Mouse (Mus musculus) bone marrow macrophage, adult 2 months (primary cell): ENCODE measurements around the gene Pcbp1. TPM values are rescaled to one million over a fixed set of nuclear protein-coding genes. Genes with fewer than 3 reads are reported as not detected.
"Not testable (repeated sequence)": the region's sequence is repeated elsewhere in the genome, so short reads cannot be mapped to it uniquely, and the experiment has no call there.

Source experiments
- H3K27ac ChIP-seq: 2 replicates; pipeline ENCODE4 v1.5.1; 2012; ENCODE audit warnings: low read depth, low read length; ENCODE audit not compliant: insufficient read depth
- H3K4me1 ChIP-seq: 2 replicates; pipeline ENCODE4 v1.6.1; 2012; ENCODE audit warnings: low read length; ENCODE audit not compliant: control insufficient read depth, insufficient read depth
- H3K4me3 ChIP-seq: 2 replicates; pipeline ENCODE4 v1.5.1; 2012; ENCODE audit warnings: mild to moderate bottlenecking, low read length, moderate library complexity; ENCODE audit not compliant: insufficient read depth
- CTCF ChIP-seq: IDR thresholded peaks from 2 replicates; pipeline ENCODE4 v1.5.1; 2012; ENCODE audit warnings: low read depth, mild to moderate bottlenecking, low read length, moderate library complexity
- POLR2A ChIP-seq: IDR thresholded peaks from 2 replicates; pipeline ENCODE4 v1.6.1; 2012; ENCODE audit warnings: mild to moderate bottlenecking, low read depth, low read length, borderline replicate concordance
- polyA plus RNA-seq: library from polyadenylated mRNA; stranded (reverse); fragments of >200 nt; gene quantifications from 2 replicates; pipeline ENCODE4 v1.2.4, GENCODE M21; 2012; ENCODE audit not compliant: missing spikeins, insufficient read depth, insufficient read length

Gene Pcbp1
- polyA plus RNA-seq, 1 experiment = 185 TPM

DNA sequence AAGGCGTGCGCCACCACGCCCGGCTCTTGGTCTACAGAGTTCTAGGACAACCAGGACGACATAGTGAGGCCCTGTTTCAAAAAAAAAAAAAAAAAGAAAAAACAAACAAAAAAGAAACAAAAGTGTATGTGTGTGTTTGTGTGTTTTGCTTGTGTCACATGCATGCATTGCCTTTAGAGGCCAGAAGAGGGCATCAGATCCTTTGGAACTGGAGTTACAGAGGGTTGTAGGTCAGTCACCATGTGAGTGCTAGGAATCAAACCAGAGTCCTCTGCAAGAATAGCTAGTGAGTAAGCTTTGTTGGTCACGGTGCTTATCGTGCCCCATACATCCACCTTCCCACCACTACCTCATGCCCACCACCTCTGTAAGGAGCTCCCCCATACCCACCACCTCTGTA is 31.4 kb downstream of the Pcbp1 start:
- peaks cover 37% of the 10 kb centered on the region for H3K4me1 ChIP-seq
- no peak overlapping the region for H3K4me3 ChIP-seq
- H3K27ac ChIP-seq = no peak overlapping the region
- no peak for TF ChIP-seq POLR2A
- no peak for TF ChIP-seq CTCF

DNA sequence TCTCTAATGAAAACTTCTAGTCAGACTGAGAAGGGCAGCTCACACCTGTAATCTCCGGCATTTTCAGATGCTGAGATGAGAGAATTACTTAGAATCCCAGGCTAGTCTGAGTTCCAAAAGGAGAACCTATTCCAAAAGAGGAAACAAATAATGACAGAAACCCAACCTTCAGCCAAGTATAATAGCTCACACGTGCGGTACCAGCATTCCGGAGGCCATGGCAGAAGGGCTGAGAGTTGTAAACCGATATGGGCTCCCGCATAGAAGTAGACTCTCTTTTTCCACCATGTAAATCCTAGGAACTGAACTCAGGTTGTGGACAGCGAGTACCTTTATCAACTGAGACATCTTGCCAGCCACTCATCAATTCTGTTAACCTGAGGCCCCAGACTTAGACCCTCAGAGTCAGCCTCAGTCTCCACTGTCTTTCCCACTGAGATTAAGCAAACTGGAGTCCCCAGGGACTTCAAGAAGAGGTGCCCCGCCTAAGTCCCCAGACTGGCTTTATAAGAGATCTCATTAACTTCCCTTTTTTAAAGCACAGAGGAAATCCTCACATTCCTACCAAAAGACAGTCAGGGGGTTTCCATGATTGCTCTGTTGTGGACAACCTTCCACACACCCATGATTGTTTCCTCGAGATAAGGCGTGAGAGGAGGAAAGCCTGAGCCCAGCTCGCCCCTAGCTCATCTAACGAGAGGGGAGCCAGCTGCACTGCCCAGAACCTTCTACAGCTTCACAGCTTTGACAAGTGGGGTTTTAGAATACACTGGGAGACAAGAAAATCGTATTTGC is 32.5 kb downstream of the Pcbp1 start:
- Histone ChIP-seq H3K4me3 (peak overlapping the region; percentile 30), H3K27ac (peak overlapping the region; percentile 91), H3K4me1 (peaks cover 30% of the 10 kb centered on the region)
- TF ChIP-seq CTCF (no peak), POLR2A (no peak)

DNA sequence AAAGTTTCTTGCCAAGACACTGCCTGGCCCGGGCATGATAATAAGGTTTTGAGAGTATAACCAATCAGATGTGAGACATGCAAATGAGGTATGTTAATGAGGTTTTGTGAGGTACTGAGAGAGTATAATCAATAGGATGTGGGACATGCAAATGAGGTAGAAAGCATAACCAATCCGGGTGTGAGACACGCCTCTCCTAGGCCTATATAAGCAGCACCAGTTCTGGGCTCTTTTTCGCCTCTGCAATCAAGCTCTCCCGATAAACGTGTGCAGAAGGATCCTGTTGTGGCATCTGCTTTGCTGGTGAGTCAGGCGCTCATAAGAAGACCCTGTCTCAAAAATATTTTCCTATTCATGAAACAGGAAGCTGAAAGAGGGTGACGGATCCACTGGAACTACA is 35.7 kb downstream of the Pcbp1 start:
- H3K4me1 ChIP-seq = peaks cover 40% of the 10 kb centered on the region
- not testable (repeated sequence) for H3K27ac ChIP-seq, H3K4me3 ChIP-seq

DNA sequence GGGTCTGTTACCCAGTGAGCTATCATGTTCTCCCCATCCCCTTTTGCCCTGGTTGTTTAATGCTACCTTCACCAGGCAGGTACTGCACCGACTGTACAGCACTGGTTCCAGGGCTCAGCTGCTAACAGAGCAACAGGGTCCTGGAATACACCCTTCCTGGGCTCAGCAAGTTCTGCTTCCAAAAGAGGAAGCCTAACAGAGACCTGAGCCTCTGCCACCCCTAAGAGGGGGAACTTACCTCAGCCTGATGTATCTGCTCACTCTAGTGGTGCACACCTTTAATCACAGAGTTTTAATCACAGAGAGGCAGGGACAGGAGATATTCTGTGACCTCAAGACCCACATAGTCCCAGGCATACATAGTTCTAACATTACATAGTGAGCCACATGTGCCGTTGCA is 36.2 kb downstream of the Pcbp1 start:
- H3K27ac ChIP-seq = no peak overlapping the region

DNA sequence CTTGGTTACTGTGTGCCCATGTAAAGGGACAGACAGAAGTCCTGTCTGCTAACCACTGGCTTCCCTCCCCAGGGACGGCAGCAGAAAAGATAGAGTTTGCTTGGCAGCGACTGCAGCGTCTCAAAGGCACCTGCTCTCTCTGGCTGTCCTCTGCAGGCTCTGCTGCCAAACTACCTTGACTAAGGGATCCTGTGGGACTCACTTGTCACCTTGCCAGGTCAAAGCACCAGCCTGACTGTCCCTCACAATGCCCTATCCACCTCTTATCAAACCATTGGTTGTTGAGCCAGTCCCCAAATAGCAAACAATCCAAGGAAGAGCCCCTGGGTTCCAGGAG is 38.0 kb downstream of the Pcbp1 start:
- peak overlapping the region; percentile 97 for H3K27ac ChIP-seq
- peak overlapping the region; percentile 51 for H3K4me3 ChIP-seq
- TF ChIP-seq CTCF (no peak), POLR2A (no peak)
- H3K4me1 ChIP-seq = peaks cover 30% of the 10 kb centered on the region

More for the DNA sequence above, 36.2 kb downstream of the Pcbp1 start:
- no peak for TF ChIP-seq CTCF
- TF ChIP-seq POLR2A = no peak
- Histone ChIP-seq H3K4me3 (no peak overlapping the region), H3K4me1 (peaks cover 40% of the 10 kb centered on the region)

DNA sequence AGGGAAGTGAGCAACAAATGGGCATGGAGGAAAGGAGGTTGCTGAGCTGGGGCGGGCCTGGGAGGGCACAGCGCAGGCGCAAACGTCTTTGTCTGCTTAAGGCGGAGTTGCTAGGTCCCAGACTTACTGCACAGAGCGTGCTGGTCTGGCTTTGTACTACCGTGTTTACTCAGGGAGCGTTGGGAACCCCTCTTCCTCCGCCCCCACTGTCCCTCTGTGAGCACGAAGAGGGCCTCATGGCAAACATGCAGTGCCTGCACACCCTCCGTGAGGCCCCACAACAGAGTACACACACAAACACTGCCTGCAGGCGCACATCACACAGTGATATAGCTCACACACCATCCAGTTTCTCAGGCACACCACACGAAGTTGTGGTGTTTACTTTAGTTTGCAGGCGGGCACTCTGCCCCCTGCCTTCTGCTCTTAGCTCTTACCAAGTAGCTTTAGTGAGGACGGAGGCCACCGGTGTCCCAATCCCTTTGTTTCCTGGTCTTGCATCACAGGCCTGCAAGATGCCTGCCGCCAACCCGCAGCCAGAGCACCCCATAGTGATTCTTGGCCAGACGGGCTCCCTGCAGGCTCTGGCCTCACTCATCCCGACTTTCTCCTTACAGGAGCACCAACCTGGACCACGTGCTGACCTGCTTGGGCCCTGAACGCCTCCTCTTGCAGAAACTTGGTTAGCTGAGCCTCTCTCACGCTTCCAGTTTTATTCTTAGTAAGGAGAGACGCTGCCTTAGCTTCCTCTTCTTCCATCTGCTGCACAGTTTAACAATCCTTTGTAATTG is 38.6 kb downstream of the Pcbp1 start:
- TF ChIP-seq CTCF (no peak), POLR2A (peak; percentile 39)
- Histone ChIP-seq H3K4me1 (peaks cover 30% of the 10 kb centered on the region), H3K4me3 (peak overlapping the region; percentile 51), H3K27ac (peak overlapping the region; percentile 97)

DNA sequence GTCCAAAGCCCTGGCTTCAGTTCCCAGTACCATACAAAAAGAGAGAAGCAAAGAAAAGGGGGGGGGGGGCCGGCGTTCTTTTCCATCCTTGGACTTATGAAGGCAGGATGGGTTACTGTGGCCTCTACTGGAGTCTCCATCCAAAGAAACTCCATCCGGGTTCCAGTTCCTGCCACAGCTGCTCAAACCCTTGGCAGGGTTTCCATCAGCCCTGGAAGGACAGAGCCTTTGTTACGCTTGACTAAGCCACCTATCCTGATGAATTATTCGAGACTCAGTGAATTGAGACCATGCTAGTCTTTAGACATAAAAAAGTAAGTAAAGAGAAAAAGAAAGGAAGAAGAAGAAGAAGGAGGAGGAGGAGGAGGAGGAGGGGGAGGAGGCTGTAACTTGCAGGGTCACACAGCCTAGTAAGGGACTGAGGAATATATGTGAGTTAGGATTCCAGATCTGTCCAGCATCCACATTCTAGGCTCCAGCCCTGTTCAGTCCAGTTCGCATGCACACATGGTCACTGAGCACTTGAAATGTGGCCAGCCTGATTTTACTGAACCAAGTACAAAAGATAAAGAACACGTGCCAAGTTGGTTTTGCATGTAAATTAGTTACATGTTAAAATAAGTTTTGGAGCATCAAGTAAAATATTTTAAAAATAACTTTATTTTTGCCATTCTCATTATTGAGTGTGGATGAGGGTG is 40.0 kb downstream of the Pcbp1 start:
- TF ChIP-seq POLR2A (no peak), CTCF (no peak)
- H3K4me1 ChIP-seq = peaks cover 32% of the 10 kb centered on the region
- H3K27ac ChIP-seq = peak overlapping the region; percentile 27

DNA sequence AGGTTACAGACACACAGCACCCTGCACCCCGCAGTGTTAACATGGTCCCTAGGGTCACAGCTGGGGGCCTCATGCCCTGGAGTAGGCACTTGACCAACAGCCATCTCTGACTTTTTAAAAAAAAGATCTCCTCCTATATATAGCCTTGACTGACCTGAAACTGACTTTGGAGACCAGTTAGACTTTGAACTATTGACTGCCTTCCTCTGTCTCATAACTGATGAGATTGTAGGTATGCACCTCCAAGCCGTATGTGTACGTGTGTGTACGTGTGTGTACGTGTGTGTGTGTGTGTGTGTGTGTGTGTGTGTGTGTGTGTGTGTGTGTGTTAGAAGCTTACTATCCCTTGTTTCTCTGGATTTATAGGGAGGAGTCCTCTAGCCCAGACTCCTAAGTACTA is 44.2 kb downstream of the Pcbp1 start:
- no peak overlapping the region for H3K27ac ChIP-seq

More for the DNA sequence above, 40.0 kb downstream of the Pcbp1 start:
- H3K4me3 ChIP-seq = no peak overlapping the region

DNA sequence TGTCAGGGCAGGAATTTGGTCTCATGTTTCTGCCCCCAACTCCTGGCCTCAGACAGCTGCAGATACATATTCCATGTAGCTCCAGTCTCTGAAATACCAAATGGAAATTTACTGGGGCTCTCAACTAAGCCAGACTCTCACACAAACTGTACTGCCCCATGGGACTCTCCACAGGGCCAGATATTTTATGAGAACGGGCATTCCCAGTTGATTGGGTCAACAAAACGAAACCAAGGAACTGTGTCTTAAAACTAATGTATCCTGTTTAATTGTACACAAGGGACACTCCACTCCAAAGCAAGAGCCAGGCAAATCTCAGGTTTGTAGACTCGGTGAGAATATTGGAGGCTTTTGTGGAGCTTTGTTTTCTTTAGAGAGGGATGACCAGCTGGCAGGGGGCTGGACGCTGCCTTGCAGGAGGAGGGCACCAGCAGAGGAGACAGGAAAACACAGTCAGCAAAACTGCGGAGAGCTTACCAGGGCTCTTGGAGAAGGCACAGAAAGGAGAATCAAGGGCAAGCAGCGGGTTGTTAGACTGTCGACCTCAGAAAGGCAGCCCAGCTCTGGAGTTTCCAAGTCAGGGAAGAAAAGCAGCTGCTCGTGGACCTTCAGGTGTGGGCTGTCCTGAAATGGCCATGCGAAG is 45.8 kb downstream of the Pcbp1 start:
- H3K4me3 ChIP-seq = peak overlapping the region; percentile 39
- H3K4me1 ChIP-seq = peaks cover 23% of the 10 kb centered on the region
- peak overlapping the region; percentile 61 for H3K27ac ChIP-seq
- TF ChIP-seq CTCF = no peak

More for the DNA sequence above, 44.2 kb downstream of the Pcbp1 start:
- no peak for TF ChIP-seq POLR2A
- TF ChIP-seq CTCF = no peak
- H3K4me1 ChIP-seq = peaks cover 34% of the 10 kb centered on the region
- no peak overlapping the region for H3K4me3 ChIP-seq
